Mouse (Mus musculus): ENCODE results near the gene Zfp385a.

DNA sequence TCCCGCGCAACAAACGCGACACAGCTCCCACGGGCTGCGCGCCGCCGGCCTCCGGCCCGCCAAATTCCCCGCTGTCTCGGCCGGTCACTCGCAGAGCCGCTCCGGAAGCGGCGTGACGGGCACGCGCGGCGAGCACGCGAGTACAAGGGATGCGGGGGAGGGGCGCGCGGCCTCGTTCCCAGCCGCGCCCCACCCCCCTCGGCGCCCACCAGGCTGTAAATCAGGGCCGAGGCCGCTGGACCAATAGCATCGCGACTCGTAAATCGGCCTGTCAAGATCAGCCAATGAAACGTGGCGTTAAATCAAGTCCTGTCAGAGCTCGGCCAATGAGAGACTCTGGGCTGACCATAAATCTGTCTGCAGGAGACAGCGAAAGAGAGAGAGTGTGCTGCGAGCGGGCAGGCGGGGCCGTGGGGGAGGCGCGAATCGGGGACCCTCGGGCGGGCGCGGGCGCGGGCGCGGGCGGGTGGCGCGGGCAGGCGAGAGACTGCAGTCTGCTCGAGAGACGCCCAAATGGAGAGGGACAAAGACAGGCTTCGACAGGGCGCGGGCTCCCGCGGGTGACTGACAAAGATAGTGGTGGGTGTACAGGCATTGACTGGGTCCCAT, 34.7 kb downstream of the Zfp385a start:
- TF ChIP-seq CTCF (IDR thresholded peaks at IDR 0.05; ENCODE audit: borderline replicate concordance, insufficient read depth, low read length): no peak
- TF ChIP-seq POLR2A (IDR thresholded peaks at IDR 0.05; ENCODE audit: low read depth, low read length): peak; percentile 58

Measured in embryonic fibroblast, embryonic 13.5 days (primary cell).